26 mouse cellular contexts compared by ENCODE assay signal in genomic region chr11:20245316-20245715, GRCm38 (mm10). TPM values are rescaled to one million over a fixed set of nuclear protein-coding genes. Genes with fewer than 3 reads are reported as not detected.
A peak's percentile ranks its signal among the peaks of the same experiment; 100 is the strongest.
DNase-seq lines count a peak whose midpoint lies in the region; ATAC-seq and TF ChIP-seq lines count a peak whose summit lies in the region.
"Had no signal": no experiment of that assay in that cellular context is flagged by ENCODE, and none has a peak within 500 bp of the region (broad histone marks: within the 10 kb centered on the region; RNA-seq: fewer than 3 reads in every experiment).

No protein-coding gene starts in this region.

- intact Hi-C loops in heart, postnatal 14 days (cut with DNase I), result loop anchor here (5.0 kb wide), 2 partner anchors 113 to 423 kb away; no protein-coding TSS in a partner anchor

- H3K4me2 ChIP-seq in midbrain, embryonic 11.5 days, result no peak overlapping the region
- H3K4me2 ChIP-seq in midbrain, postnatal 0 days (ENCODE audit: low read depth, low read length, poor library complexity, severe bottlenecking), result no peak overlapping the region
- H3K4me2 ChIP-seq: embryonic facial prominence, embryonic 12.5 days; embryonic facial prominence, embryonic 15.5 days; heart, embryonic 13.5 days; hindbrain, embryonic 13.5 days had no signal

- H3K36me3 ChIP-seq in heart, embryonic 10.5 days, result peaks cover 41% of the 10 kb centered on the region
- H3K36me3 ChIP-seq in midbrain, embryonic 11.5 days (ENCODE audit: control insufficient read depth, insufficient read depth, low read length), result peaks cover 7% of the 10 kb centered on the region; the same call in 1 of the 2 replicates
- peaks cover 2% of the 10 kb centered on the region for H3K36me3 ChIP-seq in midbrain, postnatal 0 days (ENCODE audit: insufficient read depth, low read length)

- TF ChIP-seq CTCF in midbrain, postnatal 0 days (IDR thresholded peaks at IDR 0.05), result no peak

- no peak overlapping the region for H3K4me3 ChIP-seq in heart, embryonic 10.5 days
- no peak overlapping the region for H3K4me3 ChIP-seq in midbrain, embryonic 11.5 days (ENCODE audit: low read depth, low read length)
- H3K4me3 ChIP-seq in midbrain, postnatal 0 days (ENCODE audit: low read depth, low read length), result no peak overlapping the region
- H3K4me3 ChIP-seq: embryonic facial prominence, embryonic 12.5 days; embryonic facial prominence, embryonic 15.5 days; gastrocnemius, adult 2 months; heart, embryonic 13.5 days; hindbrain, embryonic 10.5 days; hindbrain, embryonic 13.5 days had no signal

- H3K27ac ChIP-seq in heart, embryonic 10.5 days, result no peak overlapping the region
- no peak overlapping the region for H3K27ac ChIP-seq in midbrain, embryonic 11.5 days (ENCODE audit: low read depth, low read length)
- no peak overlapping the region for H3K27ac ChIP-seq in midbrain, postnatal 0 days (ENCODE audit: low read depth, low read length)
- H3K27ac ChIP-seq: gastrocnemius, adult 2 months; heart, embryonic 13.5 days; hindbrain, embryonic 10.5 days; hindbrain, embryonic 13.5 days had no signal

- H3K9ac ChIP-seq in midbrain, embryonic 11.5 days (ENCODE audit: low read length), result no peak overlapping the region
- H3K9ac ChIP-seq in midbrain, postnatal 0 days (replicated peaks; ENCODE audit: low read length, poor library complexity, severe bottlenecking), result no peak overlapping the region
- H3K9ac ChIP-seq: embryonic facial prominence, embryonic 12.5 days; embryonic facial prominence, embryonic 15.5 days; forebrain, postnatal 0 days had no signal

- DNase-seq in CD4-positive, CD25-positive, alpha-beta regulatory T cell, adult 2 months (ENCODE audit: low read depth, low spot score), result peak; percentile 33
- DNase-seq in heart, embryonic 10.5 days (ENCODE audit: low spot score), result peak; percentile 31
- no peak for DNase-seq in heart, postnatal 14 days
- peak; percentile 59 for DNase-seq in midbrain, embryonic 11.5 days (ENCODE audit: low spot score, missing footprints)
- DNase-seq in midbrain, postnatal 0 days (ENCODE audit: low spot score), result no peak
- no peak for DNase-seq in layer of hippocampus, postnatal 14 days (ENCODE audit: low spot score in 2 of 2)
- DNase-seq: adrenal gland, adult 8-10 months; adrenal gland, postnatal 25 days; cerebellum, adult 11-12 months; cerebellum, adult 8-10 months; cerebellum, postnatal 25 days; forebrain, postnatal 0 days; gastrocnemius, adult 2 months; gastrocnemius, postnatal 14 days; heart, adult 18-20 months; heart, postnatal 36 days had no signal

- 84% methylated on average over 6 of the region's 6 CpGs for WGBS in heart, embryonic 10.5 days
- 91% methylated on average over 6 of the region's 6 CpGs for WGBS in midbrain, embryonic 11.5 days
- 85% methylated on average over 6 of the region's 6 CpGs for WGBS in midbrain, postnatal 0 days

- H3K9me3 ChIP-seq in heart, embryonic 10.5 days, result no peaks in the 10 kb centered on the region
- H3K9me3 ChIP-seq in midbrain, embryonic 11.5 days (ENCODE audit: control insufficient read depth, low read length), result no peaks in the 10 kb centered on the region
- no peaks in the 10 kb centered on the region for H3K9me3 ChIP-seq in midbrain, postnatal 0 days (ENCODE audit: low read length)
- H3K9me3 ChIP-seq: embryonic facial prominence, embryonic 12.5 days; embryonic facial prominence, embryonic 15.5 days; heart, embryonic 13.5 days; hindbrain, embryonic 10.5 days; hindbrain, embryonic 13.5 days had no signal

- H3K27me3 ChIP-seq in heart, embryonic 10.5 days (ENCODE audit: insufficient read depth, poor library complexity, severe bottlenecking), result no peaks in the 10 kb centered on the region
- no peaks in the 10 kb centered on the region for H3K27me3 ChIP-seq in midbrain, embryonic 11.5 days (ENCODE audit: control insufficient read depth, insufficient read depth, low read length)
- H3K27me3 ChIP-seq in midbrain, postnatal 0 days (ENCODE audit: insufficient read depth, low read length), result no peaks in the 10 kb centered on the region
- H3K27me3 ChIP-seq: embryonic facial prominence, embryonic 12.5 days; embryonic facial prominence, embryonic 15.5 days; heart, embryonic 13.5 days; hindbrain, embryonic 13.5 days had no signal

- peaks cover 53% of the 10 kb centered on the region for H3K4me1 ChIP-seq in heart, embryonic 10.5 days
- peaks cover 23% of the 10 kb centered on the region for H3K4me1 ChIP-seq in midbrain, embryonic 11.5 days (ENCODE audit: control insufficient read depth, insufficient read depth, low read length)
- peaks cover 9% of the 10 kb centered on the region; the same call in 1 of the 2 replicates for H3K4me1 ChIP-seq in midbrain, postnatal 0 days (ENCODE audit: insufficient read depth, low read length)

- ATAC-seq in CD4-positive, CD25-positive, alpha-beta regulatory T cell, adult 4 months, result no peak
- no peak for ATAC-seq in midbrain, embryonic 11.5 days (ENCODE audit: low FRiP score)
- ATAC-seq in midbrain, postnatal 0 days (ENCODE audit: low FRiP score), result no peak
- ATAC-seq: activated CD4-positive, CD25-positive, alpha-beta regulatory T cell, adult 4 months; forebrain, embryonic 14.5 days; forebrain, postnatal 0 days; hindbrain, embryonic 16.5 days; inflammation-experienced regulatory T-cells, adult 6 months had no signal

RNA-seq across cellular contexts. Expression of gene Cep68, which starts 3.9 kb away (rescaled TPM):
- polyA plus RNA-seq in CD4-positive, CD25-positive, alpha-beta regulatory T cell, adult 4 months (2017; shearing (Covaris generic)), result 10 to 100 TPM; 12.3 to 16.2 TPM
- polyA plus RNA-seq in heart, embryonic 10.5 days (2016; fragmentation: Nextera tagmentation; extraction: Ambion mirVana), result 39.0 and 40.8 TPM in 2 replicates
- 10 to 100 TPM; 42.1 to 48.1 TPM for total RNA-seq in heart, postnatal 14 days (2021)
- polyA plus RNA-seq in midbrain, embryonic 11.5 days (2014; fragmentation: Nextera tagmentation; extraction: Ambion mirVana), result 29.4 TPM in 2 replicates
- 40.7 and 45.5 TPM in 2 replicates for total RNA-seq in midbrain, postnatal 0 days (2014; rRNA removed)
- 21.1 and 23.5 TPM in 2 replicates for polyA plus RNA-seq in midbrain, postnatal 0 days (2015; fragmentation: Nextera tagmentation; extraction: Ambion mirVana)
- total RNA-seq in layer of hippocampus, postnatal 14 days (2021), result 10 to 100 TPM; 32.4 to 34.8 TPM

RNA-seq across cellular contexts. Expression of gene Rab1a, which starts 44.1 kb away (rescaled TPM):
- 100 to 1,000 TPM in 1 of 2 experiments, 10 to 100 TPM in 1; 70.6 to 103 TPM for polyA plus RNA-seq in CD4-positive, CD25-positive, alpha-beta regulatory T cell, adult 4 months (2017; shearing (Covaris generic))
- polyA plus RNA-seq in heart, embryonic 10.5 days (2016; fragmentation: Nextera tagmentation; extraction: Ambion mirVana), result 207 and 233 TPM in 2 replicates
- 100 to 1,000 TPM; 134 to 141 TPM for total RNA-seq in heart, postnatal 14 days (2021)
- polyA plus RNA-seq in midbrain, embryonic 11.5 days (2014; fragmentation: Nextera tagmentation; extraction: Ambion mirVana), result 248 and 272 TPM in 2 replicates
- total RNA-seq in midbrain, postnatal 0 days (2014; rRNA removed), result 112 and 123 TPM in 2 replicates
- 285 and 300 TPM in 2 replicates for polyA plus RNA-seq in midbrain, postnatal 0 days (2015; fragmentation: Nextera tagmentation; extraction: Ambion mirVana)
- 100 to 1,000 TPM; 171 to 173 TPM for total RNA-seq in layer of hippocampus, postnatal 14 days (2021)

Comparison
In these comparisons a context has a peak if more than half of its experiments do, and no peak if none do; other contexts are left out.
1. DNase-seq: peak in CD4-positive, CD25-positive, alpha-beta regulatory T cell, adult 2 months (single experiment), heart, embryonic 10.5 days (single experiment) and midbrain, embryonic 11.5 days (single experiment); none in heart, postnatal 14 days (0 of 2), midbrain, postnatal 0 days (single experiment) and layer of hippocampus, postnatal 14 days (0 of 2).